Mouse (Mus musculus) lung, embryonic 14.5 days (tissue): ENCODE results near the gene Dhx38. TPM values are rescaled to one million over a fixed set of nuclear protein-coding genes. Genes with fewer than 3 reads are reported as not detected.

Source experiments
- ATAC-seq: fragments of 200-750 bp; cut with Nextera tagmentation; 2 replicates; pipeline ENCODE4 v1.8.0; 2017; ENCODE audit warnings: mild to moderate bottlenecking, moderate TSS enrichment, moderate library complexity; ENCODE audit not compliant: insufficient read depth
- DNase-seq: peaks from one replicate; pipeline ENCODE4 v3.0.0-alpha.2; 2015
- H3K27ac ChIP-seq: fragments of 300-500 bp; sonication (generic); 2 replicates; pipeline ENCODE4 v1.5.1; 2014; ENCODE audit warnings: low read depth, mild to moderate bottlenecking, moderate library complexity
- H3K27me3 ChIP-seq: fragments of 300-500 bp; sonication (generic); 2 replicates; pipeline ENCODE4 v1.6.1; 2014; ENCODE audit warnings: low read length, control low read depth; ENCODE audit not compliant: insufficient read depth
- H3K36me3 ChIP-seq: fragments of 300-500 bp; sonication (generic); 2 replicates; pipeline ENCODE4 v1.6.1; 2014; ENCODE audit warnings: control low read depth; ENCODE audit not compliant: insufficient read depth
- H3K4me1 ChIP-seq: fragments of 300-500 bp; sonication (generic); 2 replicates; pipeline ENCODE4 v1.6.1; 2014; ENCODE audit warnings: antibody characterized with exemption, control low read depth; ENCODE audit not compliant: insufficient read depth
- H3K4me2 ChIP-seq: fragments of 300-500 bp; sonication (generic); 2 replicates; pipeline ENCODE4 v1.6.1; 2014; ENCODE audit warnings: mild to moderate bottlenecking
- H3K4me3 ChIP-seq: fragments of 300-500 bp; sonication (generic); 2 replicates; pipeline ENCODE4 v1.5.1; 2014; ENCODE audit warnings: low read depth, low read length
- H3K9ac ChIP-seq: fragments of 300-500 bp; sonication (generic); 2 replicates; pipeline ENCODE4 v1.6.1; 2014
- H3K9me3 ChIP-seq: fragments of 300-500 bp; sonication (generic); 2 replicates; pipeline ENCODE4 v1.6.1; 2016; ENCODE audit warnings: low read depth, low read length, control low read depth
- CTCF ChIP-seq: IDR thresholded peaks from 2 replicates; pipeline ENCODE4 v1.5.1; 2016; ENCODE audit warnings: antibody characterized with exemption, low read depth
- WGBS: fragments of 180-500 bp; shearing (Covaris S2); extraction: QIAGEN DNeasy Blood & Tissue Kit; methylation state at CpG from one replicate; pipeline ENCODE4 v1.1.7; 2014; 5-methylcytosine and 5-hydroxymethylcytosine counted together
- polyA plus RNA-seq: library from polyadenylated mRNA; unstranded; fragments of >200 nt; fragmentation: Nextera tagmentation; extraction: Ambion mirVana; gene quantifications from 2 replicates; pipeline ENCODE4 v1.2.1, GENCODE M21; 2014

Dhx38 gene
- polyA plus RNA-seq, 1 experiment from 2014 or later, result 25.1 TPM

- peaks cover 22% of the 10 kb centered on the region; the same call in 1 of the 2 replicates for H3K36me3 ChIP-seq
- TF ChIP-seq CTCF, result no peak; the same call in 1 of the 2 replicates
- H3K9ac ChIP-seq, result no peak overlapping the region
- H3K4me2 ChIP-seq, result no peak overlapping the region
- H3K4me1 ChIP-seq, result peaks cover 4% of the 10 kb centered on the region; the same call in 1 of the 2 replicates
- H3K27ac ChIP-seq, result no peak overlapping the region
- ATAC-seq (no peak), DNase-seq (no peak)
- 79% methylated on average over 2 of the region's 2 CpGs for WGBS
- H3K27me3 ChIP-seq, result no peaks in the 10 kb centered on the region
- no peak overlapping the region for H3K4me3 ChIP-seq
- no peaks in the 10 kb centered on the region for H3K9me3 ChIP-seq
Observed at GRCm38 (mm10) chr8:109606725-109607124, 41.1 kb upstream of the Dhx38 start.

DNA sequence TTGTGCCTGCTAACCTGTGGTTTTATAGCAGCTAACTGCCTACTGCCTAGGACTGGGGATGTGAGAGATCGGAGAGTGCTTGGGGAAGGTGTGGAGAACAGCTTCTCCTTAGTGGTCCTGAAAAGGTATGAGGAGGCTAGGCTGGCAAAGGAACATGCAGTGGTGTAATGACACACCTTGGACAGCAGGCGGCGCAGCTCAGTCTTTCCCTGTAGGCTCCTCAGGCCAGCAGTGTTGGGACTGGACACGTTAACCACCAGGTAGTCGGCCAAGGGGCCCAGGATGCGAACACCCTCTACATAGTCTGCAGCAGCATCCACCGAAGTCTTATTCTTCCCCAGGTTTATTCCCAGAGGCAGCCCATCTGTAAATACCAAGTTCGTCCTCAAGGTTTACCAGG lies 30.2 kb upstream of the Dhx38 start:
- Histone ChIP-seq H3K9me3 (no peaks in the 10 kb centered on the region), H3K27me3 (no peaks in the 10 kb centered on the region), H3K4me1 (no peaks in the 10 kb centered on the region), H3K9ac (no peak overlapping the region), H3K4me3 (no peak overlapping the region), H3K36me3 (peaks cover 36% of the 10 kb centered on the region; the same call in 1 of the 2 replicates), H3K27ac (no peak overlapping the region), H3K4me2 (no peak overlapping the region)
- peak; percentile 95 for TF ChIP-seq CTCF
- no peak for ATAC-seq
- peak; percentile 65 for DNase-seq
- WGBS, result 48% methylated on average over 8 of the region's 8 CpGs

GRCm38 (mm10) chr8:109593117-109593788 lies 27.6 kb upstream of the Dhx38 start:
- no peaks in the 10 kb centered on the region for H3K9me3 ChIP-seq
- no peak overlapping the region for H3K4me2 ChIP-seq
- peak; percentile 65 for TF ChIP-seq CTCF
- H3K9ac ChIP-seq, result no peak overlapping the region
- H3K27ac ChIP-seq, result no peak overlapping the region; the same call in 1 of the 2 replicates
- no peaks in the 10 kb centered on the region for H3K27me3 ChIP-seq
- peaks cover 31% of the 10 kb centered on the region; the same call in 1 of the 2 replicates for H3K36me3 ChIP-seq
- no peak overlapping the region for H3K4me3 ChIP-seq
- peak; percentile 72 for DNase-seq
- 59% methylated on average over 6 of the region's 6 CpGs for WGBS
- no peak for ATAC-seq
- H3K4me1 ChIP-seq, result no peaks in the 10 kb centered on the region

DNA sequence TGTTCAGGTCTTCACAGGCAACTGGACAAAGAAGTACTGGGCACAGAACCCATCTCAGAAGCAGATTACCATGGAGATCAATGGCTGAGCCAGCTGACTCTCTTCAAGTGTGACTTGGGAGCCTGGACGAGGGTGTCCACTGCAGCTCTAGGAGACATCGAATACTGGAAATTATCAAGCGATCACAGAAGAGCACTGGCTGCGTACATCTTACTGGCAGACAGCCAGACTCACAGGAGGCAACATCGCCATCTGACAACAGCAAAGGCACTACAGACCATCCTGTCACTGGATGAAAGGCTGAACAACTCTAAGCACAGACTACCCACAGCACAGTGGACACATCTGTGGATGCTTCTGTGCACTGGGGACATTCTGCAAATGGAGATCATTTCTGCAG lies 26.5 kb upstream of the Dhx38 start:
- DNase-seq, result no peak
- no peak overlapping the region for H3K4me2 ChIP-seq
- H3K9me3 ChIP-seq, result no peaks in the 10 kb centered on the region
- H3K27me3 ChIP-seq, result no peaks in the 10 kb centered on the region
- H3K36me3 ChIP-seq, result peaks cover 30% of the 10 kb centered on the region; the same call in 1 of the 2 replicates
- no peaks in the 10 kb centered on the region for H3K4me1 ChIP-seq
- no peak overlapping the region for H3K27ac ChIP-seq
- no peak overlapping the region for H3K4me3 ChIP-seq
- TF ChIP-seq CTCF, result no peak
- no peak for ATAC-seq
- 71% methylated on average over 5 of the region's 5 CpGs for WGBS
- H3K9ac ChIP-seq, result no peak overlapping the region

DNA sequence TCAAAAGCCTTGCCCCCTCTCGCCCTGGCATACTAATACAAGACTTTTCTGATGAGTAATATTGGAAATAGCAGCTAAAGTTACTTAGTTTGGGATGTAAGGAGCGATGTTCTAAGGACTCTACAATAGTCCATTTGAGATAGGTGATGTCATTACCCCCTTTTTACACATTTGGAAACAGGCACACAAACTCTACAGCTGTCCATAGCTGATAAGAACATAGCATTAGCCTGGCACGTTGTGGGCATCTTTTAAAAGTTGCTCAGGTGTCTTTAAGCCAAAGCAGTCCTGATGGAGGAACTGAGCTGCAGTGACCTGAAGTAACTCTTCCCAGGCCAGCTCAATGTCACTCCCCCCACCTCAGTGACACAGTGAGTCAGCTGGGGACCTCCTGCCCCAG lies 25.7 kb upstream of the Dhx38 start:
- H3K4me1 ChIP-seq, result no peaks in the 10 kb centered on the region
- peaks cover 28% of the 10 kb centered on the region; the same call in 1 of the 2 replicates for H3K36me3 ChIP-seq
- ATAC-seq (no peak), DNase-seq (no peak)
- no peak overlapping the region for H3K9ac ChIP-seq
- H3K4me3 ChIP-seq, result no peak overlapping the region
- no peaks in the 10 kb centered on the region for H3K27me3 ChIP-seq
- no peak overlapping the region for H3K4me2 ChIP-seq
- no peak for TF ChIP-seq CTCF
- H3K9me3 ChIP-seq, result no peaks in the 10 kb centered on the region
- no peak overlapping the region for H3K27ac ChIP-seq
- 83% methylated on average over 3 of the region's 3 CpGs for WGBS

DNA sequence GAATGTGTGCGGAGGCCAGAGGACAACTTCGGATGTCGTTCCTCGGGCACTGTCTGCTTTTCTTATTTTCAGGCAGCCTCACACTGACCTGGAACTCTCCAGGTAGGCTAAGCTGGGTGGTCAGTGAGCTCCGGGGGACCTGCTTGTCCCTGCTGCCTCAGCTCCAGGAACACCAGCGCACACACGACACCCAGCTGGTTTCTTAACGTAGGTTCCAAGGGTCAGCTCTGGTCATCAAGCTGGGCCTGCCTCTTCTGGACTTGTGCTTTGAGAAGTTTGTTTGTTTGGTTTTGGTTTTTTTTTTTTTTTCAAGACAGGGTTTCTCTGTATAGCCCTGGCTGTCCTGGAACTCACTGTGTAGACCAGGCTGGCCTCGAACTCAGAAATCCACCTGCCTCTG lies 25.2 kb upstream of the Dhx38 start:
- no peak for DNase-seq
- Histone ChIP-seq H3K9ac (no peak overlapping the region), H3K4me1 (no peaks in the 10 kb centered on the region), H3K36me3 (peaks cover 28% of the 10 kb centered on the region; the same call in 1 of the 2 replicates), H3K27me3 (no peaks in the 10 kb centered on the region), H3K27ac (no peak overlapping the region), H3K9me3 (no peaks in the 10 kb centered on the region), H3K4me2 (no peak overlapping the region), H3K4me3 (no peak overlapping the region)
- ATAC-seq, result no peak
- TF ChIP-seq CTCF, result no peak
- WGBS, result 85% methylated on average over 9 of the region's 9 CpGs

- no peak overlapping the region for H3K4me3 ChIP-seq
- ATAC-seq (peak; percentile 85), DNase-seq (peak; percentile 80)
- peak overlapping the region; percentile 16; the same call in 1 of the 2 replicates for H3K9ac ChIP-seq
- H3K36me3 ChIP-seq, result 0 out of 2 replicates have a peak, but pooled peaks cover under 1% of the 10 kb centered on the region
- no peaks in the 10 kb centered on the region for H3K4me1 ChIP-seq
- H3K4me2 ChIP-seq, result no peak overlapping the region
- H3K9me3 ChIP-seq, result no peaks in the 10 kb centered on the region
- 41% methylated on average over 7 of the region's 7 CpGs for WGBS
- TF ChIP-seq CTCF, result no peak
- no peaks in the 10 kb centered on the region for H3K27me3 ChIP-seq
- H3K27ac ChIP-seq, result peak overlapping the region; percentile 82
Observed at GRCm38 (mm10) chr8:109586972-109587504, 21.4 kb upstream of the Dhx38 start.
